Mouse (Mus musculus) ovary, adult 18-20 months (tissue): ENCODE results near the gene Scml4.

Experiments
- DNase-seq: peaks from one replicate; pipeline ENCODE4 v3.0.0; 2022; ENCODE audit warnings: low spot score, mixed read lengths

The Scml4 gene

GRCm38 (mm10) chr10:42994331-42994782 is 134.2 kb downstream of the Scml4 start:
- no peak for DNase-seq

GRCm38 (mm10) chr10:42995484-42995895 is 135.3 kb downstream of the Scml4 start:
- no peak for DNase-seq

- no peak for DNase-seq
Observed at GRCm38 (mm10) chr10:42997278-42997677, 137.1 kb downstream of the Scml4 start.

GRCm38 (mm10) chr10:42999324-42999723 is 139.2 kb downstream of the Scml4 start:
- DNase-seq: no peak

- DNase-seq: no peak
Observed at GRCm38 (mm10) chr10:43001433-43001832, 141.3 kb downstream of the Scml4 start.

- no peak for DNase-seq
Observed at GRCm38 (mm10) chr10:43002066-43002678, 142.0 kb downstream of the Scml4 start.

- no peak for DNase-seq
Observed at GRCm38 (mm10) chr10:43002721-43003465, 142.7 kb downstream of the Scml4 start.

GRCm38 (mm10) chr10:43003466-43003757 is 143.2 kb downstream of the Scml4 start:
- DNase-seq: no peak

GRCm38 (mm10) chr10:43004174-43004734 is 144.1 kb downstream of the Scml4 start:
- DNase-seq: no peak

- no peak for DNase-seq
Observed at GRCm38 (mm10) chr10:43005031-43005430, 144.9 kb downstream of the Scml4 start.

GRCm38 (mm10) chr10:43005677-43006076 is 145.5 kb downstream of the Scml4 start:
- DNase-seq: no peak

- no peak for DNase-seq
Observed at GRCm38 (mm10) chr10:43006534-43006933, 146.4 kb downstream of the Scml4 start.

GRCm38 (mm10) chr10:43008116-43008515 is 147.9 kb downstream of the Scml4 start:
- DNase-seq: no peak
